Mouse (Mus musculus): ENCODE measurements around the gene Acvr1.
A peak's percentile ranks its signal among the peaks of the same experiment; 100 is the strongest.

Gene Acvr1

DNA sequence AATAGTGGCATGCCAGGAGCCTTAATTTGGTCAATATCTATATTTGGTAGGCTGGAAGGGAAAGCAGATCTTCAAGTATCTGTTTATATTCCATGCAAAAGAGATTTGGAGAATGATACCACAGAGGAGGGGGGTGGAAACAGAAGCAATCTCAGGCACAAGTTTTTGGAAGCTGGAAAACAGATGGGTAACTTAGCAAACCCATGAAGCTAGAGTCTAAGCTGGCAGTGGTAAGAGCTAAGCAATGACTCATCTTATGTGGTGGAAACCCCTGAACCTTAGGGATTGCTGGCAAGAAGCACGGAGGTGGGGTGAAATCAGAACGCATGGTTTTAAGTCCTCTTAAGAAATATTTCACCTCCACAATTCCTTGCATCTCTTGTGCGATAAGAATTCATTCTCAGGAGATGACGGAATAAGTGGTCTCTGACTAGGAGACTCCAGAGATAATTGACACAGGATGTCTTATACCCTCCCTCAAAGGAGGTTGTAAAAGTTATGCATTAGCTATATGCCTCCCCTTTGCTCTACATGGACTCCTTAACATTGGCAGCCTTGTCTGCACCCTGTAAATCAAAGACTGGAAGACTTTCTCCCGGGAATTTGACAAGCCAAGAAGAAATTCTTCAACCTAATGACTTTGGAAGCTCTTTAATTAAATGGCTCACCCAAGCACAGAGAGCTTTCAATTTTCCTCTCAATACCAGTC lies 157.9 kb downstream of the Acvr1 start:
- no peak for DNase-seq (ENCODE audit: low spot score)

DNA sequence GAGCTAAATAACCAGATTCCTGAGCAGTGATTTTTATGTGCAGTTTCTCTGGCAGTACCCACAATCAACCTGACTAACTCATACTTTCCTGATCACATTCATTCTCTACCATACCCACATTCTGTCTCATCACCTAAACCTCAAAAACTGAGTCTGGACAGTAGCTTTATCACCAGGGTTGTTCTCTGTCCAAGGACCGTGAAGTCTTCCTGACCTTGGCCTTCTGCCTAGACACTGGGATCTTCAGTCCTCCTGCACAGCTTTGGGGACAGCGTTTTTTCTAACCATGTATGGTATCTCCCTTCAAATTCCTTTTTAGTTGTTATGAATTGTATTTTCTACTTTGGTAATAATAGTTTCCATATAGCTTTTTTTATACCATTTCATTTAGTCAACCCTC lies 163.5 kb downstream of the Acvr1 start:
- DNase-seq (ENCODE audit: low spot score) = no peak

DNA sequence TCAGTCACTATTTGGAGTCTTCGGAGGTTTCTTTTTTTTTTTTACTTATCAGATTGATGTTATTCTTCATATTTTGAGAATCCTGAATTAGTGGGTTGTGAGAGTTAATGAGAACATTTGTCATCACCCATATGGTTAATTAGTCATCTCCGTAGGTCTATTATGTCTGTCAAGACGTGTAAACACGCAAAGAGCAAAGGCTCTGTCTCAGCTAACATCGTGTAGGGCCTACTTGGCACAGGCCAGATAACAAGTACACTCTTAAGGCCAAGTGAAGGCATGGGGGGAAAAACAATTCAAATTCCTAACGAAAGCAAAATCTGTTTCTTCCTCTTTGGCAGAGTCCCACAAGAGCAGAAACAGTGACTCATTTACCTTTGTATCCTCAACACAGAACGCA lies 178.4 kb downstream of the Acvr1 start:
- no peak for DNase-seq (ENCODE audit: low spot score)

DNA sequence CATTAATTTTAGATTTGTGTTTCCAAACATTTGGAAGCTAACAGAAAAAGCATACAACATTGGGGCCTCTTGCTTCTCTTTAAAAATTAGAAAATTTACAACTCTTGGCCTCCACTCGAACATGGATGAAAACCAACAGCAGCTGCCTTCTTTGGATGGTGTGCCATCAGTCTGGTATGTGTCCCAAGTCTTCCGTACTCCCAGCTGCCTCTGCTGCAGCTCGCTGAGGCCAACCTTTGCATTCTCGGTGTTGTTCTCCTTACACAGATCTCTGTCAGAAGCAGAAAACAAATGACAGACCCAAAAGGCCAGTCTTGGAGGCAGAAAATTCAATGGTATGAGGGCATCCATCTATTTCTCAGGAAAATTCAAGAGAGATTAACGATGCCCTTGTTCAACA lies 186.9 kb downstream of the Acvr1 start:
- DNase-seq (ENCODE audit: low spot score) = no peak

DNA sequence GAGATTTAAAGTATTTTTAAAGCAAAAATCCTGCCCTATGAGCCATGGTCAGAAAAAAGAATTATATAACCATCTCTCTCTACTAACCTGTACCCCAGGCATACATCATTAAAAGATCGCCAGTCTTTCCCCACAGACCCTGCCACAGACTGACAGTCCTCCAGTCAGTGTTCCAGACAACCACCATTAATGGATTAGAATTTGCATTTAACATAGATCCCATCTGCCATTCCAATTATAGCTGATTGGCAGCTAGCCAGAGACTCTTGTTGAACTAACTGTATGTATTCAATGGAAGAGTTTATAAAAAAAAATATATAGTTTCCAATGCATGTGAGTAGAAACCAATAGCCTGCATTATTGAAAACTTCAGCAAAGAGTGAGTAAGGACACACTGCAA lies 187.5 kb downstream of the Acvr1 start:
- no peak for DNase-seq (ENCODE audit: low spot score)

DNA sequence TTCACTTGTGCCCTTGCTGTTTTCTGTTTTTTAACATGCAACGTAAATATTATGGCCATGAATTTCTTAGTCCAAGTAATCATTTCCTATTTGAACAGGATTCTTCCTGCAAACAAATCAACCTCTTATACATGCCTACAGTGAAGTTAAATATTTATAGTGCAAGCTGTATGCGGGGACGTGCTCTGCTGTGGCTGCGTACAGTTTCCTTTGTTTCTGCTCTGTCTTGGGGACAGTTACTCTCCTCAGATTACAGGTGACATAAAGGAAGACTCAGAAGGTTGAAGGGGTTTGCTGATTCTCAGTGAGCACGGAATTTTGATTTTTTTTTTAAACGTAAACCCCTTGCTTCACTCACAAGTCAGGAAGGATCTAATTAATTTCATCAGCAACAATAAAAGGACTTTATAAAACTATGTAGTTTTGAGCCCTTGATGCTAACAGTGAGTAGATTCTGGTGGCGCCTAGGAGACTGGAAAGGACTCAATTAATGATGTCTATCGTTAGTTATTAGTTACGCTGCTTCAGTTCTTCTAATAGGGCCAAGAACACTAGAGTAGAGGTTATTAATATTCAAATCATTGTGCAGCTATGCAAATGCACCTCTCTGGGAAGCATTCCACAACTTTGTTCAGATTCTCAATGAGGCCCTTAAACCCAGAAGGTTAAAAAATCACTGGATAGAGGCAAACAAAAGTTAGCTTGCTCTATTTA lies 189.4 kb downstream of the Acvr1 start:
- DNase-seq (ENCODE audit: low spot score) = no peak

DNA sequence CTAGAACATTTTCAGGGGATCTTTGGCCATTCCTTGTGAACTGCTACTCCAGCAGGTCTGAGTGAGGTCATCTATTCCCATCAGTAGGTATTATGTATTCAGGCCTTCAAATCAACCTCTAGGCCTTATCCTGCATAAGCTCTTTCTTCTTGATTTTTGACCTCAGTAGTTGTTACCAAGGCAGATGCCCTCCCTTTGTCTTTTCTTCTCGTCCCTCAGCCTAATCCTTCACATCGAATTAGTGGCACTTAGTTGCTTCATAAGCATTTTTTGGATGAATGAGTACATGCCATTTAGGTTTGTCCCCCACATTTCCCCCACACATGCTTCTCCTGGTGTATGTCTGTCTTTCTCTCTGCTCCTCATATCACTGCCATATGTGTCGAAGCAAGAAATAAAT lies 200.8 kb downstream of the Acvr1 start:
- DNase-seq (ENCODE audit: low spot score) = no peak

DNA sequence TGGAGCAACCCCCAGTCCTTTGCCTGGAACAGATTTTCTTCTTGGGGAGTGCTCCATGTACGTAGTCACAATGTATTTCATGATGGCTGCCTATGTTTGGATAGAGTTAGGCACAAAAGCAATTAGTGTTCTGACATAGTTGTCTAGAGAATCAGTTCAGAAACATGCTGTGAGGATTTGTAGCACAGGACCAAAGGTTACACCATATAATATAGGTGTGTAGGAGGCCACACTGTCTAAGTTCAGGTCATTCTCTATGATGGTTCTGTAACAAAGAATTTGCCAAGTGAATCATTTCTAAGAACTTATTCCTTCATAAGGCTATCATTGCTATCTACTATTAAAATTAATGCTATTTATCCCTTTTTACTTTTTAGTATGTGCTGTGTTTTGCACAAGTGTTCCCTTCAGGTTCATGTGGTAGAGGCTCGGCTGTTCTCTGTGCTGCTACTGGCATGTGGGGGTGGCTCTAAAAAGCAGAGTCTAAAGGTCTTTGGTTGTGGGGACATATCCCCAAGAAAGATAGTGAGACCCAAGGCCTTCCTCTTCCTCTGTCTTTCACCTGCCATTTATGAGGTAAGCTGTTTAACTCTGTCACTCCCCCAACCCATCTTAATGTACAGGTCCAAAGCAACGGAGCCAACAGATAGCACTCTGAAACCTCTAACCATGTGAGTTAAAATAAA lies 205.5 kb downstream of the Acvr1 start:
- no peak for DNase-seq (ENCODE audit: low spot score)

DNA sequence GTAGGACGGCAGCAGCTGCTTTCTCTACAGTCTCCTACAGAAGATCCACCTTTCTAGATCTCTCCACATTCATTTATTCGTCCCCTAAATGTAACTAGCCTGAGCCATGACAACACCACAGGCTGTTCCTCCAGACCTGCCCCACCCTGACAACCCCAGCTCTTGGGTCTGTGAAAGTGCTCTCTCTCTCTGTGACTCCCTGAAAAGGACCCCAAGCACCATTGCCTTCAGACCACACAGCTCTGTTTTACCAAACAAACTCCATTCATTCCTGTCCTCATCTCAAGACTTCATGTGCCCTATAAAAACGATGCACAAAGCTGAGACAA lies 208.9 kb downstream of the Acvr1 start:
- no peak for DNase-seq (ENCODE audit: low spot score)

DNA sequence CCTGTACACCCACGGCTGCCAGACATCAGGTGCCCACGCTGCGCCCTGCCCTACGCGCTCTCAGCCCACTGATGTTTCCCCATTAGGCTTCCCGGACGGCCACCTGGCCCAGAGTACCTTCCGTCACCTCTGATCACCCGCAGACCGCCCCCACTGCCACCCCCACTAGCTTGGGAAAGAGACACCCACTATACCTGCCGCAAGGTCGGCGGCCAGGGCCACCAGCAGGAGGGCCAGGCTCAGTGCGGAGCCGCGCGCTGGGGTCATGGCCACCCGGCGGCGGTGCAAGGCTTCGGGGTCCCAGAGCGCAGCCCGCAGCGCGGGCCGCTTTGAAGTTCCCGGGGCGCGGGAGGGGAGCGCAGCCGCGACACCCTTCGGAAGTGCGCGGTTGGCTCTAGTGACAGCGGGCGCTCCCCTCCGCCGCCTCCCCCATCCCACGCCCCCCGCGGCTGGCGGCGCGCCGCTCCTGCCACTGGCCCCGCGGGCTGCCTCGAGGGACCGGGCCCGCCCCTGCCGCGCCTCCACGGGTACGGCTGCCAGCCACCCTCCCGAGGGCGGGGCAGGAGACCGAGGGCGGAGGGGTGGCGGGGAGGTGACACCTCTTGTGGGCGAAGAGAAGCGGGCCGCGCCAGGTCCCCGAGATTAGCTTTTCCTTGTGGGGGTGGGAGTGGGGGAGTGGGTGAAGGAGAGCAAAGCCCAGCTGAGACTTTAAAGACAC lies 209.4 kb downstream of the Acvr1 start, which contains the start of gene Acvr1c:
Gene Acvr1c, minus strand, starts transcription at position 482 of the 718 bp plus-strand sequence.
- DNase-seq (ENCODE audit: low spot score) = peak; percentile 69

DNA sequence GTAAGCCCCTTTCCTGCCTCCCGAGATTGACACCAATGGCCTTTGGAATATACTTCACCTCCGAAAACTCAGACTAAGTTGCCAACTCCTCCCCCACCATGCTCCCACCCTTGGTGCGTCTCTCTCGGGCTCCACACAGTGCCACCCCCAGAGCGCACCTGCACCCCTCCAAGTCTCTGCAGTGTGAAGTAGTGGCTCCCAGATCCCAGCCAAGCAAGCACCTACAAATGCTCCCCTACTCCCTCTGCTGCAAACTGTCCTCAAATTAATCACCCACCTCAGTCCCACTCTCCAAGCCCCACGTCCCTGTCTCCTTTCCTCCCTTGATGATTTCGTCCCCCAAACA lies 209.9 kb downstream of the Acvr1 start:
- no peak for DNase-seq (ENCODE audit: low spot score)

DNA sequence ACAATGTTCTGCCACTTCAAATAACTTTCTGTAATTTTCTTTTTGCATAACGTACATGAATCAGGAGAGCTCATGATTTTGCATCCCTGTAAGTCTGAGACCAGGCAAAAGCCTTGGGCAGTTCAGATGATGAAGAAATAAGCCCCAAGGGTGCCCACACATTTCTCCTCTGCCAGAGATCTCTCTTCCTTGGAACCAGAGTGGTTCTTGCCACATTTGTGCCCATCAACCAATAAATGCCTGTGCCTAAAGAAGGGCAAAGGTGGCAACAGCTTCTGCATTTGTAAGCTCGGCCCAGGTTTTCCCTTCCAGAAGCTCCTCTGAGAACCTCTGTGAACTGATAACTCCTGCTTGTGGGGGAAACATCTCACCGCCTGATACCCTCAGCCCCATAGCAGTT lies 212.6 kb downstream of the Acvr1 start:
- DNase-seq (ENCODE audit: low spot score) = no peak

DNA sequence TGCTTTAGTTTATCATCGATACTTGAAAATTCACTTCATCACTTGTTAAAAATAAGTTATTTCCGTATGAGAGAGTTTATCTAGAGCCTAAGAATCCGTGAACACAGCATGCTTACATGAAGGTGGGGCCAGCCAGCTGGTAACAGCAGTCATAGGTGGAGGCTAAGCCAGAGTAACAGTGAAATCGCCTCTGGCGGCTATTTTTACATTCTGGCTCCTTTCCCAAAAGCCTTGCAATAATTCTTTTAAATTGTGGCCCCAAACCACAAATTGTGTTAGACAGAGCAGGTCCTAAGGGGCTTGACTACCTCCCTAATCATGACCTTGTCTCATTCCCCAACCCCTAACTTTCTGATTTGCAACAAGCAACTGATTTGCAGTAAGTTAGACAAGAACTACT lies 214.1 kb downstream of the Acvr1 start:
- no peak for DNase-seq (ENCODE audit: low spot score)

DNA sequence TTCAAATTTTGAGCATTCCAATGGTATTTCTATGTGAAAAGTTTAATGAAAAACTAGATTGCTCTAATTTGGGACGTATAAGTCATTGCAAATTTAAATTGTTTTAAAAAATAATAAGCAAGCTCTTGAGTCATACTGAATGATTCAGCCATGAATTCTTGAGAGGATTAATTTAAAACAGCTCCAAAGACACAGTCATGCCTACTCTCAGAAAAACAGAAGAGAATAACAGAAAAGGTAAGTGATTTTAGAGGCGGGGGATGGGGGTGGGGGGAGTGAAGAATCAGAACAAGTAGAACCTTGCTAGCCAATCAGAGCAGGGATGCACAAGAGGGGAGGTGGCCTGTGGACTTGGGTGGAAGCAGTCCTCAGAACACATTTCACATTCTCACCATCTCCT lies 216.3 kb downstream of the Acvr1 start:
- DNase-seq (ENCODE audit: low spot score) = no peak
